Mouse (Mus musculus): Measurements from ENCODE around the gene Lrrc9.

DNA sequence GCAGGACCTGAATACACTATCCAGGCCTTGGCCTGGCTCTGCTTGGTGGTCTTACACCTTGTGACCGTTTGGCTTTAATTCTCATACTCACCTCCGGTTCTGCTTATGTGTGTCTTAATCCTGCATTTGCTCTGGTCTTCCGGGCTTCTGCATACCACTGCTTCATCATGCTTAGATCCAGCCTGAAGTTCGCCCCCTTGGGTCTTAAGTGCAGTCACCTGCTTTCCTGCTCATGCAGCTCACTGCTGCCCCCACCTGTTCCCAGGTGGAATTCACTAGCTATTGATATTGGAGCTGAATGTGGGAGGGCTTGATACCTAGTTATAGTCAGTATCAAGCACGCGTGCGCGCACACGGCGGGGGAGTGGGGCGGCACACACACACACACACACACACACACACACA lies 13.9 kb upstream of the Lrrc9 start:
- TF ChIP-seq USF1 (IDR thresholded peaks at IDR 0.05; ENCODE audit: low read depth), result no peak
- TF ChIP-seq CTCF (IDR thresholded peaks at IDR 0.05; ENCODE audit: control insufficient read depth, insufficient read depth, insufficient read length), result no peak
- no peak for TF ChIP-seq MAX (IDR thresholded peaks at IDR 0.05)
- TF ChIP-seq MYOD1 (IDR thresholded peaks at IDR 0.05; ENCODE audit: control insufficient read depth, insufficient read length, low read depth), result no peak
- no peak for TF ChIP-seq CEBPB (IDR thresholded peaks at IDR 0.05; ENCODE audit: low read depth)
- no peak for TF ChIP-seq MYOG (IDR thresholded peaks at IDR 0.05; ENCODE audit: control insufficient read depth, extremely low read depth, insufficient read length)
- TF ChIP-seq FOSL1 (IDR thresholded peaks at IDR 0.05; ENCODE audit: insufficient read depth, low read length, poor library complexity, severe bottlenecking), result no peak
